Comparison of ENCODE assay signal across 16 mouse cellular contexts in the genomic region with DNA sequence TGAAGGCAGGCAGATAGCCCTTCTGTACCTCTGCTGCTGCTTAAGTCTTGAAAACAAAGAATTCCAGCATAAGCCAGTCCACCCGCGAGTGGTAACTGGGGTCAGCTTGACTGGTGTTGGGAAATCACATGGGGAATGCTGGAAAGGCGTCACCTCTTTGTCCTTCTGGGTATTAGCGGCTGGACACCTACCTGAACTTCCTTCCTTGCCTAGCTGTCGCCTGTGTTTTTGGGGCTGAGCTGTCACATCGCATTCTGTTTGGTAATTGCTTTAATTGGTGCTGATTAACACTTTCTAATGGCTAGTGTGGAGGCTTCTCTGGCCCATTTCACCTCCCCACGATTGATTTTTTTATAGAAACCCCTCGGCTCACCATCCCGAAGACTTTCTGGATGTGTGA.
A peak's percentile ranks its signal among the peaks of the same experiment; 100 is the strongest.
DNase-seq lines count a peak whose midpoint lies in the region; ATAC-seq and TF ChIP-seq lines count a peak whose summit lies in the region.
"Had no signal": no experiment of that assay in that cellular context is flagged by ENCODE, and none has a peak within 500 bp of the region (broad histone marks: within the 10 kb centered on the region; RNA-seq: fewer than 3 reads in every experiment).

No protein-coding gene starts in this region.

- TF ChIP-seq POLR2A in heart, adult 2 months (IDR thresholded peaks at IDR 0.05; ENCODE audit: insufficient read depth, low read depth, low read length), result no peak

- TF ChIP-seq CTCF in heart, adult 2 months (IDR thresholded peaks at IDR 0.05), result no peak

- H3K27me3 ChIP-seq in heart, adult 2 months (ENCODE audit: control insufficient read depth, insufficient read depth, low read length), result no peaks in the 10 kb centered on the region
- H3K27me3 ChIP-seq in kidney, embryonic 14.5 days (ENCODE audit: control insufficient read depth, insufficient read depth, low read length), result no peaks in the 10 kb centered on the region
- H3K27me3 ChIP-seq in embryonic facial prominence, embryonic 10.5 days (replicated peaks; ENCODE audit: low read depth, poor library complexity, severe bottlenecking), result no peaks in the 10 kb centered on the region
- H3K27me3 ChIP-seq: forebrain, embryonic 13.5 days; midbrain, embryonic 13.5 days had no signal

- ATAC-seq in kidney, embryonic 14.5 days (ENCODE audit: low FRiP score, low TSS enrichment), result no peak
- ATAC-seq: forebrain, embryonic 13.5 days; midbrain, embryonic 13.5 days had no signal

- peaks cover 29% of the 10 kb centered on the region for H3K4me1 ChIP-seq in heart, adult 2 months (ENCODE audit: control insufficient read depth, insufficient read depth, low read length)
- peaks cover 54% of the 10 kb centered on the region for H3K4me1 ChIP-seq in kidney, embryonic 14.5 days (ENCODE audit: control insufficient read depth, insufficient read depth, low read length)
- peaks cover 52% of the 10 kb centered on the region for H3K4me1 ChIP-seq in embryonic facial prominence, embryonic 10.5 days

- no peaks in the 10 kb centered on the region for H3K9me3 ChIP-seq in kidney, embryonic 14.5 days (ENCODE audit: control insufficient read depth, low read length)
- no peaks in the 10 kb centered on the region for H3K9me3 ChIP-seq in embryonic facial prominence, embryonic 10.5 days
- H3K9me3 ChIP-seq: forebrain, embryonic 13.5 days; midbrain, embryonic 13.5 days had no signal

- no peaks in the 10 kb centered on the region for H3K36me3 ChIP-seq in heart, adult 2 months (ENCODE audit: control insufficient read depth, insufficient read depth, low read length)
- H3K36me3 ChIP-seq in kidney, embryonic 14.5 days (ENCODE audit: control insufficient read depth, insufficient read depth, low read length), result peaks cover 4% of the 10 kb centered on the region; the same call in 1 of the 2 replicates
- peaks cover 10% of the 10 kb centered on the region for H3K36me3 ChIP-seq in embryonic facial prominence, embryonic 10.5 days (replicated peaks)
- H3K36me3 ChIP-seq: midbrain, embryonic 13.5 days had no signal

- DNase-seq in heart, adult 2 months, result no peak
- no peak for DNase-seq in heart, adult 11 months
- DNase-seq in kidney, adult 11 months, result no peak
- peak; percentile 17 for DNase-seq in 3T3-L1 (ENCODE audit: low read depth, low spot score)
- DNase-seq in embryonic facial prominence, embryonic 10.5 days (ENCODE audit: low spot score), result no peak
- DNase-seq in c-Kit-positive CD71-positive TER-119-positive erythroid progenitor cells, embryonic 14.5 days (ENCODE audit: low spot score), result no peak
- no peak for DNase-seq in urinary bladder, postnatal 25 days (ENCODE audit: low spot score)
- DNase-seq: B cell, adult 2 months; cerebellum, adult 11-12 months; gastrocnemius, postnatal 10 days; layer of hippocampus, adult 9-11 months; right cerebral cortex, postnatal 14 days; thymus, postnatal 25 days had no signal

- no peaks in the 10 kb centered on the region for H3K79me2 ChIP-seq in heart, adult 2 months (replicated peaks; ENCODE audit: control insufficient read depth, insufficient read depth, low read length)

- TF ChIP-seq EP300 in heart, adult 2 months (IDR thresholded peaks at IDR 0.05; ENCODE audit: insufficient read depth, low read depth, low read length), result no peak

- 53% methylated on average over 9 of the region's 9 CpGs for WGBS in heart, adult 2 months
- 76% methylated on average over 9 of the region's 9 CpGs for WGBS in kidney, embryonic 14.5 days
- WGBS in embryonic facial prominence, embryonic 10.5 days, result 66% methylated on average over 9 of the region's 9 CpGs

- H3K27ac ChIP-seq in heart, adult 2 months, result peak overlapping the region; percentile 54
- H3K27ac ChIP-seq in kidney, embryonic 14.5 days (ENCODE audit: low read depth, low read length), result peak overlapping the region; percentile 65; the same call in 1 of the 2 replicates
- H3K27ac ChIP-seq in embryonic facial prominence, embryonic 10.5 days (replicated peaks), result peak overlapping the region; percentile 76; the same call in 1 of the 2 replicates
- H3K27ac ChIP-seq: forebrain, embryonic 13.5 days; midbrain, embryonic 13.5 days had no signal

- no peak overlapping the region for H3K4me3 ChIP-seq in heart, adult 2 months
- H3K4me3 ChIP-seq in kidney, embryonic 14.5 days (ENCODE audit: low read length), result no peak overlapping the region
- no peak overlapping the region for H3K4me3 ChIP-seq in embryonic facial prominence, embryonic 10.5 days
- H3K4me3 ChIP-seq: forebrain, embryonic 13.5 days; midbrain, embryonic 13.5 days had no signal

- no peak overlapping the region for H3K9ac ChIP-seq in heart, adult 2 months (ENCODE audit: low read depth, low read length)
- no peak overlapping the region for H3K9ac ChIP-seq in kidney, embryonic 14.5 days (ENCODE audit: low read depth, low read length)
- H3K9ac ChIP-seq: forebrain, embryonic 13.5 days; midbrain, embryonic 13.5 days had no signal

- no peak overlapping the region for H3K4me2 ChIP-seq in kidney, embryonic 14.5 days (replicated peaks; ENCODE audit: low read depth, low read length)
- H3K4me2 ChIP-seq: forebrain, embryonic 13.5 days; midbrain, embryonic 13.5 days had no signal

- intact Hi-C loops in heart, adult 2 months (cut with DNase I), result no loop called here
